Mouse (Mus musculus): Measurements from ENCODE around the gene Oser1.

DNA sequence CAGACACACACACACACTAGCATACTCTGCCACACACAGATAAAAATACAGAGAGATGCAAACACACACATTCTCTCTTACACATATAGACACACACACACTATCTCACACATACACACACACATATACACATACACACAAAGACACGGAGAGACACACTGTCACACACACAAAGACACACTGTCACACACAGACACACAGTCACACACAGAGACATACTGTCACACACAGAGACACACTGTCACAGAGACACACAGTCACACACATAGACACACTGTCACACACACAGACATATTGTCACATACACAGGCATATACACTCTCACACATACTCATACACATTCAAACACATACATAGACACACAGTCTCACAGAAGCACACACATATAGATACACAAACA, 51.9 kb downstream of the Oser1 start:
- TF ChIP-seq POLR2A (IDR thresholded peaks at IDR 0.05; ENCODE audit: insufficient read depth, low read depth, low read length) (no peak), CTCF (IDR thresholded peaks at IDR 0.05; ENCODE audit: insufficient read depth, low read depth, low read length) (no peak)

Data from olfactory bulb, adult 2 months (tissue).